Mouse (Mus musculus): ENCODE data around the gene Mybpc2.
A peak's percentile ranks its signal among the peaks of the same experiment; 100 is the strongest.

The Mybpc2 gene

DNA sequence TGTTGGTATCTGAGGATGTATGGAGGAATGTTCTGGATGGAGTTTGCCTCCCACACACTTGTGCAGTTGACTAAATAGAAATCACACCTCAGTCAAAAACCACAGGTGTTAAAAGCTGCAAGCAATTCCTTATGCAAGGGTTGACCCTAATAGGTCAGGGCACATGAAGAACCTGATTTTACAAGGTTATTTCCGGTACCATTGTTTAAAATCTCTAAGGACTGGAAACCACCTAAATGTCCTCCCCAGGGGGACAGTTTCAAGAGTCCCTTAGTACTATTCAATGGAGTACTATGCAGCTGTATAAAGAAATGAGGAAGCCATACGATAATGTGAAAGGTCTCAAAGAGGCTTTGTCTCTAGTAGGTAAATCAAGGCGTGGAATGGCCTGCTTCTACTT is 21.8 kb upstream of the Mybpc2 start:
- DNase-seq (ENCODE audit: low spot score): no peak

GRCm38 (mm10) chr7:44543071-44543470 is 18.6 kb upstream of the Mybpc2 start:
- no peak for DNase-seq (ENCODE audit: low spot score)

GRCm38 (mm10) chr7:44542555-44542954 is 18.1 kb upstream of the Mybpc2 start:
- no peak for DNase-seq (ENCODE audit: low spot score)

- DNase-seq (ENCODE audit: low spot score): no peak
These were observed 14.5 kb upstream of the Mybpc2 start for GRCm38 (mm10) chr7:44538756-44539624.

DNA sequence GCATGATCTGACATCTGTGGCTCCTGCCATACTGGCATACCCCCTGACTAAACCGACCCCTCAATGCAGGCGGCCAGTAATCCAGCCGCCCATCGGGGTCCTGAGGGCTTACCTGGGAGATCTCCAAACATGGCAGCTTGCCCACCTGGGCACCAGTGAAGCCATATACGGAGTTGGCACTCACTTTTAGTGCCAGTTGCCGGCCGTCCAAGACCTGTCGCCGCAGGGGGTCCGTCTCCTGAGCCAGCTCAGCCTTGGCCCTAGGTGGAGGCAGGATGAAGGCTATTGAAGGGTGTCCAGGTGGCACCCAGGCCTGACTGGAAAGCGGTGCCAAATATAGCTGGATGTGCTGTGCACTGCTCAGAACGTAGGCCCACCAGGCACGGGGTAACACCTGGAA is 13.0 kb upstream of the Mybpc2 start:
- no peak for DNase-seq (ENCODE audit: low spot score)

DNA sequence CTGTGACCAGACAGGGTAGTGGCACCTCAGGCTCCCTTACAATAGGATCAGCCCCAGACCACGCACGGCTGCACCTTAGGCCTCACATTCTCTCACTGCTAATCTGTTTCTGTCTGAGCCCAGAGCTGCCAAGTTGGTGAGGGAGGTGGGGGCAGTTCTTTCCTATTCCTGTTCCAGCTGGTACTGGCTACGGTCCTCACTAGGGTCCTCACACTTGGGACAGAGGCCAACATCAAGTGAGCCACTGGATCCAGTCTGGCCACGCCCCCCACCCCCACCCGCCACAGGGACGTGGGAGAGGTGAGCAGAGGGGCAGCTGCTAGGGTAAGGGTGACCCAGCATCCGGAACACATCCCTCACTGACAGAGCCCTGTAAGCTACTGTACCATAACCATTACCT is 12.6 kb upstream of the Mybpc2 start:
- no peak for DNase-seq (ENCODE audit: low spot score)

DNA sequence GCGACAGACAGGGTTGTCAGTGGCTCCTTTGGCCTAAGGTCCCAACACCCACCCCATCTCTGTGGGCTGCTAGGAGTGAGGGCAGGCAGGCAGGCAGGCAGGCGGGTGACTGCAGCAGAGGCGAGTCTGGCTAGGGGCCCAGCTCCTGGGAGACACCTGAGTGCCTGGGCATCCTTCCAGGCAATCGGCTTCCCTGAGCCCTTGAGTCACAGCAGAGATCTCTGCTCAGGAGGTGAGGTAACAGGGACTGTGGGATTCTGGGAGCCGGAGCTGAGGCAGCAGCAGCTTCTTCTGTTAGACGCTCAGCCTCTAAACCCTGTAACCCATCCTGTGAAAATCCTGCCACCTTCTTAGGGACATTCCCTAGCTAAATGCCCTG is 12.1 kb upstream of the Mybpc2 start:
- DNase-seq (ENCODE audit: low spot score): peak; percentile 73

DNA sequence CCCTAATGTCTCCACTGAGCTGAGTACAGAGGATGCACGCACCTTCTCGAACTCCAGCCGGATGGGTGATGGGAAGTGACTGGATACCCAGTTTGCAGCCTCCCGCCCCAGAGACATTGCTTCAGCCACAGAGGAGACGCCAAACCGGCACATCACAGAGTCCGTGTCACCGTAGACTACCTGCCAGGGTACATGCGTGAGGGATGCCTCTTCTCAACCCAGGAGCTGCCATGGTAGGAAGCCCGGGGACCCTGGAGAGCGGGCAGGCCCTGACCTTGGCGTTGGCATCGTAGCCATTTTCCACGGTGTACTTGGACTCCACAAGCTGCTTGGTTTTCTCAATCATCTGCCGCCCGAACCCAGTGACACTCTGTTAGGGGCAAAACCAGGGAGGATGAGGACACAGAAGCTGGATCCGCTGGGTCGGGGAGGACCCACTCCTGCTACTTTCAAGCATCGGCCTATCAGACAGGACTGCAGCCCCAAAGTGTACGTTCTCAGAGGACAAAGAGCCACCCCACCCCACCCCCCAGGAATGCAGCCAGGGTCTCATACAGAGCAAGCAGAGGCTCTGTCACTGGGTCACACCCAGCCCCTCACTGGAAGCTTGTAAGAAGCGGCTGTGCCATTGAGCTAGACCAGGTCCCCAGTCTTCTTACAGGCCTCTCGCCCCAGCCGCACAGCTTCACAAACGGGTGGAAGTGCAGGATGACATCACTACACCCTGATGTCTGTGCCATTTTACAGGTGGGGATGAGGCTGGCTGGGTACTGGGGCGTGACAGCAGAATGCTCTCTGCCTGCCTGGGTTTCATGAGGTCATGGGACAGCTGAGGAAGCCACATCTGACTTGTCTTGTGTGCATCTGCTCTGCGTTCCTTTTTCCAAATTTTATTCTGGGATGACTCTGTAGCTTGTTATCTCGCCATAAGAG is 11.5 kb upstream of the Mybpc2 start:
- DNase-seq (ENCODE audit: low spot score): peak; percentile 43

DNA sequence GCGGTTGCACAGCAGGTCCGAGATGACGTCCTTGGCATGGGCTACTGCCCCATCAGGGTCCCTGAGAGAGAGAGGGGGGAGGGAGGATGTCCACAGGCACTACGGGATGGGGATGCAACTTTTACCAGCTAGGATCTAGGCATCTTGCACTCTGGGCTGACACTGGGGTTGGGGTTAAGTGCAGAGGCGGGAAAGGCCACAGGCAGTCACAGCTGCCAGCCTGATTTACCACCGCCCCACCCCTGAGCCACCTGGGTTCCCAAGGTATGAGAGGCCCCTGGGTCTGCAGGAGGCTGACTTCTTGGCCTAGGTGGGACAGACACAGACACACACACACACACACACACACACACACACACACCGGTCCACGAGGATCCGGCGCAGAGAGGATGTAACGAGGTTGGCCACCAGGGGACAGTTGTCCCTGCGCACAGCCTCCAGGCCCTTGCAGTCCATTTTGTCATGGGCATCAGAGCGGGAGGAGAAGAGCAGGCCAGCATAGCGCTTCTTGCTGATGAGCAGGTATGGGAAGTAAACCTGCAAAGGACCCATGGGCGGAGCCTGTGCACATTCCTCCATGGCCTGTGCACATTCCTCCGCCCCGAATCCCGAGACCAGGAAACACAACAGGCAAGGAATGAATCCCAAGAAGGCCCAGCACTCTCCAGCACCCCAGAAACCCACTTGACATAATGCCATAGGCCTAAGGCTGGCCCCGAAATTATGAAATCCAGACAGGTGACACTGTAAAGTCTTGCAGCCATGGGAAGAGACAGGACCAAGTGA is 10.4 kb upstream of the Mybpc2 start:
- no peak for DNase-seq (ENCODE audit: low spot score)

DNA sequence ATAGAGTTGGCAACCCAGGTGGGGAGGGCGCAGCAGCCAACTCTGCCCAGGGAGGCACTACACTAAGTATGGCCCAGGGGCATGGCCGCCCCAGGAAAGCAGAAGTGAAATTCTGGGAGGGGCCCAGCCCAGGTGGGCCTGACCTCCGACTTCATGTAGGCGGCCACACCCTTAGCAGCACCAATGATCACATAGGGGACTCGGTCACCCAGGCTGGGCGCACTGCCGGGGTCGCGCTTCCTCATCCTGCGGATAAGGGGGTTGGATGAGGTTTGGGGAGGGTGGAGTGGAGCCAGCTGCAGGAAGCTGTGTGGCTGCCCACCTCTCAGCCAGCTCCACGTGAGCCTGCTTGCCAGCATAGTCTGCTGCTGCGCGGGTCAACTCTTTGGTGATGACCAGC is 9.8 kb upstream of the Mybpc2 start:
- no peak for DNase-seq (ENCODE audit: low spot score)

DNA sequence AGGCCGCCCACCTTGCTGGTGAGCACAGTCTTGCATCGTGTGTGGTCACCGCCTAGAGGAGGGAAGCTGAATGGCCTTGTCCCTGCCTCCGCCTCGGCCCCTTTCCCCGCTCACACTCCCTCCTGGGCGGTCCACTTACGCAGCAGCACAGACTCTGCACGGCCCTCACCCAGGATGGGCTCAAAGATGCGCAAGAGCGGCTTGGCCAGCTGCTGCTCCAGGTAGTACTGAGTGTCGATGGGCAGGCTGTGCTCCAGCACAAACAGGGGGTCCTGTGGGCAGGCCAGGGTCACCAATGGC is 9.2 kb upstream of the Mybpc2 start:
- DNase-seq (ENCODE audit: low spot score): no peak

DNA sequence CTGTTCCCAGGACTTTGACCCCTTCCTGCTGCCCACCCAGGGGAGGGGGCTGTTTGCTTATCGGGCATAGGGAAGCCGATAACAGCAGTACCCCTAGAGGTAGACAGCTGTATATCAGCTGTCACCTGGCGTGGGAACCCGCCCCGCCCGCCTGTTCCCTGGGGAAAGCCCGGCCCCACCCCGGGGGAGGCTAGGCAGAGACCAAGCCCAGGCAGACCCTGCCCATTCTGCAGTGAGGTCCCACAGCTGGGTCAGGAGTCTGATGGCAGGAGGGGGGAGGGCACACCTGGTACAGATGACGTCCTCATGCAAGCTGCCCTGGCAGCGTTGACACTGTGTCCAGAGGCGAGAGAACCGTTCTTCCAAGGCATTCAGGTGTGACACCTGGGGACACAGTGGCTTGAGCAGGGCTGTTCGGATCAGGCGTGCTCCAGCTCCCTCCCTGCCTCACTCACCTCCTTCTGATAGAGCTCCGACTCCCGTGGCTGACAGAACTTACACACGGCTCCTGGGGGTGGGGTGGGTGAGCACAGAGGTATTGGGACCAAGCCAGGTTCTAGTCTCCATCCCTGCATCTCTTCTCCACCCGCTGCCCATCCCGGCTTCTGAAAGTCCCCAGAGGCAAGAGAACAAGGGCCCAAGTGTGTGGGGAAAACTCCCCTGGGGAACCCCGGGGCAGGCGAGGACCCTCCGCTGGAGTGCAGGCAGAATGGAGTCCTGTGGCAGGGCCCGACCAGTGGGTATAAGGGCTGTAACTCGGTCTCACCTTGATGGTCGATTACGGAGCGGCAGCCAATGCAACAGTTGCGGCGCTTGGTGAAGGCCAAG is 8.7 kb upstream of the Mybpc2 start:
- no peak for DNase-seq (ENCODE audit: low spot score)

- DNase-seq (ENCODE audit: low spot score): no peak
These were observed 7.7 kb upstream of the Mybpc2 start, which contains the start of gene Spib for GRCm38 (mm10) chr7:44531946-44532732. Gene Spib (minus strand): TSS chr7:44532071.

DNA sequence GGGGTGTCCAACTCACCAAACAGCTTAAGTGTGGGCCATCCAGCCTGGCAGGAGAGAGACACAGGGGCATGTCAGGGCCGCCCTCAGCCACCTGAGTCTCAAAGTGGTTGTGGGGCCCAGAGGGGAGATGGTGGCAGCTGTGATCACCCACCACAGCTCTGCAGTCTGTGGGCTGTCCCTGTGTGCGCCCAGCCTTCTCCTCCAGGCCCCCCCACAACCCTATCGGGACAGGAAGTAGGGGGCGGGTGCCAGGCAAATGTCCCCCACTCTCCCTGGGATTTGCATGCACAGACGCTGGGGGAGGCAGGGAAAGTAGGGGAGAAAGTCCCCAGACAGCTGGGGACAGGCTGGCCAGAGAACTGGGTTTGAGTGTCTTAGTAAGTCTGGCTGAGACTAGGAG is 6.8 kb upstream of the Mybpc2 start:
- DNase-seq (ENCODE audit: low spot score): no peak

- DNase-seq (ENCODE audit: low spot score): no peak
These were observed 6.1 kb upstream of the Mybpc2 start for GRCm38 (mm10) chr7:44530507-44530906.

DNA sequence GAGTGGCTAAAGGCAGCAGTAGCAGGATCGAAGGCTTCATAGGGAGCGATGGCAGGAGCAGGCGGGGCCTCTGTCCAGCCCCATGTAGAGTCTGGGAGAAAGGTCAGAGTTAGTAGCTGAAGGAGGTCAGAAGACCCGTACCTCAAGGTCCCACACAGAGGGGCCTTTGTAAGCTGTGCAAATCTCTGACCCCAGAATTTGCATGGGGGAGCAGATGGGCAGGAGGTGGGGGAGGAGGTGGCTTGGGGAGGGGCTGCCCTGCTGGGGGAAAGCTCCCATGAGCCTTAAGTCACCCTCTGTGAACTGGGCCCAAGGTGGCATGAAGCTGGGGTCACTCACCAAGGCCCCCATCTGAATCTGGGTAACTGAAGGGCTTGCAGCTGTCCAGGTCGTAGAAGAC is 5.1 kb upstream of the Mybpc2 start:
- DNase-seq (ENCODE audit: low spot score): no peak

- peak; percentile 36 for DNase-seq (ENCODE audit: low spot score)
These were observed 3.3 kb upstream of the Mybpc2 start for GRCm38 (mm10) chr7:44527483-44528398.

GRCm38 (mm10) chr7:44526414-44527154 is 2.1 kb upstream of the Mybpc2 start:
- no peak for DNase-seq (ENCODE audit: low spot score)
